Mouse (Mus musculus): ENCODE data around the gene Rsrc2.
"Not testable (repeated sequence)": the region's sequence is repeated elsewhere in the genome, so short reads cannot be mapped to it uniquely, and the experiment has no call there.

Rsrc2 gene

GRCm38 (mm10) chr5:123749065-123750064, at the start of gene Rsrc2, which contains the start of gene Kntc1:
Gene Rsrc2 (minus strand): TSS chr5:123749414.
Gene Kntc1 (plus strand): TSS chr5:123749716.
- peak; percentile 99 for DNase-seq (ENCODE audit: low spot score in 2 of 2)

DNA sequence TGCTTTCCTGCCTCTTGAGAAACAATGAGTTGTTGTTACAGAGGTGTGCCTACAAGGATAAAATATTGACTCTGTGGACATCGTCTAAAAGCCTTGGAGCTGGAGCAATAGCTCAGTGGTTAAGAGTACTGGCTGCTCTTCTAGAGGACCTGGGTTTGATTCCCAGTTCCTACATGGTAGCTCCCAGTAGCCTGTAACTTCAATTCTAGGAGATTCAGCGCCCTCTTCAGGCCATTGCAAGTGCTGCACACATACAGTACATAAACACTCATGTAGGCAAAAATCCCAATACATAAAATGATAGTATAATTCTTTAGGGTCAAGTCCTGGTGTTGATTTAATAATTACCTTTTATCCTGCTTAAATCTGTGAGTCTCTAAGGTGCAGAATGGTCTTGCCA, 43.9 kb upstream of the Rsrc2 start:
- DNase-seq (ENCODE audit: low spot score in 2 of 2): no peak

DNA sequence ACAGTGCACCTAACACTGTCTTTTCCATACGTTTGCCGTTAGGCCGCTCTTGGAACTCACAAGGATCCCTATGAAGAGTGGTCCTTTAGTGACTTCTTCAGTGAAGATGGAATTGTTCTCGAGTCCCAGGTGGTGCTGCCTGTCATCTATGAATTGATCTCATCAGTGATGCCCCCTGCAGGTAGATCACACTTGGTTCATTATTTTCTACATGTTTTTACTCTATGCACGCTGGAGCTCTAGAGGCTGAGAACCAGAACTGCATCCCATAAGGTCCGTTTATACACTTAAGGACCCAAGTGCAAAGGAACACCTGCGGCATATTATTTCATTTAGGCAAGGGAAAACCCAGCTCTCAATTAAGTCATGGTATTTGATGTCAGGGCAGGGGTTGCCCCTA, 39.8 kb upstream of the Rsrc2 start:
- no peak for DNase-seq (ENCODE audit: low spot score in 2 of 2)

GRCm38 (mm10) chr5:123781864-123782263, 32.6 kb upstream of the Rsrc2 start:
- DNase-seq (ENCODE audit: low spot score in 2 of 2): no peak

DNA sequence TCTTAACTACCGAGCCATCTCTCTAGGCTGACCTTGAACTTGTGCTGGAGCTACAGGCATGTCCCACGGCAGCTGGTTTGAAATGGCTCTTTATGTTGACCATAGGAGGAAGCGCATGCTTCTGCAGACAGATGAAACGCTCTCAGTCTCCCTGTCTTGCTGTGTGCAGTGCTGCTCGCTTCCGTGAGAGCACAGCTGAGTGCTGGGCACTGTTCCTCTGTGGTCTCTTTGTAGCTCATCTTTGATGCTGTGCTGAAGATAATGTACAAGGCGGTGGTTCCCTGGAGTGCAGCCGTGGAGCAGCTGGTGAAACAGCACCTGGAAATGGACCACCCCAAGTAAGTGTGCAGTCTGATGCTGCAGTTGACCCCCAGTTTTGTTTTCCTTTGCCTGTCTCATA, 31.5 kb upstream of the Rsrc2 start:
- no peak for DNase-seq (ENCODE audit: low spot score in 2 of 2)

GRCm38 (mm10) chr5:123773441-123773840, 24.2 kb upstream of the Rsrc2 start:
- DNase-seq (ENCODE audit: low spot score in 2 of 2): no peak

DNA sequence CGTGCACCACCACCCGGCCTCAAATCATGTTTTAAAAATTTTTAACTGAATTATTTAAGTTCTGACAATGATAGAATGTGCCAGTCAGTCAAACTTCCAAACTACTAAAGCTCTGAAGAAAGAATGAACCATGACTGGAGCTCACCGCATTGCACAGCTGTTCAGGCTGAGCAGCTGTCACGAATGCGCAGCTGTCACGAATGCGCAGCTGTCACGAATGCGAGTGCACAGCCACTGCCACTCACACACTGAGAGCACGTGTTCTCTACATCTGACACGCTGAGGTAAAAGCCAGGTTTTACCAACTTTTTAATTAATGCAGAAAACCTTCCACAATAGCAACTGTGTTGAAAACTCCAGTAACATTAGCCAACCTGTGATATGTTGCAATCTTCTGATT, 17.2 kb upstream of the Rsrc2 start:
- not testable (repeated sequence) for DNase-seq (ENCODE audit: low spot score in 2 of 2)

DNA sequence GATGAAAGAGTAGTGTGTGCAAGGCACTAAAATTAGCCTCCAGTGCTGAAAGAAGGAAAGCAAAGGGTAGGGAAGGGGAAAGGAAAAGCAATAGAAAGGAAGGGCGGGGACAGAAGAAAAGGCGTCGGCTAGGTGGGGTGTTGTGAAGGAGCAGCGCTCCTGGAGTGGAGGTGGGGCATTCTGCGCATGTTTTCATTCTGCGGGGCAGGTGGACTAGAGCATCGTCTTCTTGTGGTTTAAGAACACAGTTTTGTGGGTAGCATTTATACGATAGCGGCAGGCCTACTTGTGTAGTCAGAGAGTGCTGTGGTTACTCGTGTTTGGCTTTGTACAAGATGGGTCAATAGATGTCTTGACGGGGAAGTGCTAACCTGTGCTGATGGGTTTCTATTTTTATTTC, 16.3 kb upstream of the Rsrc2 start:
- DNase-seq (ENCODE audit: low spot score in 2 of 2): no peak

DNA sequence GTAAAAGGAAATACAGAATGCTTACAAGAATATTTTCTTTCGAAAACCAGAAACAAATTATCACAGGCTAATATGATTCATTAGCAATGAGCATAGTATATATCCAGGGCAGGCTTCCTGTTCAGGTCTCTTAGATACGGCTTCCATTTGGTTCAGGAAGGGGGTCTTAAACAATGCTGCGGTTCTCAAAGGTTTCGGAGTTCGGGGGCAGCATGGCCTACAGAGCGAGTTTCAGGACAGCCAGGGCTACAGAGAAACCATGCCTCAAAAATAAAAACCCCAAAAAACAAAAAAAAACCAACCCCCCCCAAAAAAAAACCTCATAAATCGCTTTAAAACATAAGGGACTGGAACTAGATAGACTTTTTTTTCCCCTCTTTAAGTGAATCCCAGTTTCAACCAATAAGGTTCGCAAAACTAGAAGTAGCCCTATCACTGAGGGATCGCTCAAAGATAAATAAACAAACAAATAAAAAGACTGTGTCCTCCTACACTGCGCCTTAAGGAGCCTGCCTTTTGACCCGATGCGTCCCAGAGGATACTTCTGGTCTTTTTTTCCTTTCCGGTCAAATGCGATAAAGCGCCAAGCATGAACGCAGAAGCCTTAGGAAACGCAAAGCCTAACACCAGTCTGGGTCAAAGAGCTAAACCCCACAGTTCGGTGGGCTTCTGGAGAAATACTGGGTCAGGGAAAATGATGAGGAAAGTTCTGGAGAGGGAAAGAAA, 712 bp downstream of the Rsrc2 start:
- no peak for DNase-seq (ENCODE audit: low spot score in 2 of 2)

- DNase-seq (ENCODE audit: low spot score in 2 of 2): no peak
Measured at GRCm38 (mm10) chr5:123747604-123748003, 1.6 kb downstream of the Rsrc2 start.

DNA sequence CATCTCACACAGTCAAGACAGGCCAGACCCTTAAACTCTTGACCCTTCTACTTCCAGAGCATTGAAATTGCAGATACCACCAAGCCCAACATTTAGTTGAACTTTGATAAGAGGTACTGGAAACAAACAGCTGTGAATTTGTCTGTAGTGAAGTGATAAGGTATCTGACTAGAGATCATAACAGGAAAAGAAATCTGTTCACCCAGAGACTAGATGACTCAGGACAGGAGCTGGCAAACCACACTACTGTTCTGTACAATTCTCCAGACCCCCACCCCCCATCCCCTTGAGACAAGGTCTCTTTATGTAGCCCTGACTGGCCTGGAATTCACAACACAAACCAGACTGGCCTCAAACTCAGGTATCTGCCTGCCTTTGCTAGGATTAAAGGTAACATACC, 3.0 kb downstream of the Rsrc2 start:
- DNase-seq (ENCODE audit: low spot score in 2 of 2): no peak

GRCm38 (mm10) chr5:123744358-123744757, 4.9 kb downstream of the Rsrc2 start:
- DNase-seq (ENCODE audit: low spot score in 2 of 2): no peak

GRCm38 (mm10) chr5:123730981-123731380, 18.2 kb downstream of the Rsrc2 start:
- no peak for DNase-seq (ENCODE audit: low spot score in 2 of 2)

- not testable (repeated sequence) for DNase-seq (ENCODE audit: low spot score in 2 of 2)
Measured at GRCm38 (mm10) chr5:123723816-123724215, 25.4 kb downstream of the Rsrc2 start.

DNA sequence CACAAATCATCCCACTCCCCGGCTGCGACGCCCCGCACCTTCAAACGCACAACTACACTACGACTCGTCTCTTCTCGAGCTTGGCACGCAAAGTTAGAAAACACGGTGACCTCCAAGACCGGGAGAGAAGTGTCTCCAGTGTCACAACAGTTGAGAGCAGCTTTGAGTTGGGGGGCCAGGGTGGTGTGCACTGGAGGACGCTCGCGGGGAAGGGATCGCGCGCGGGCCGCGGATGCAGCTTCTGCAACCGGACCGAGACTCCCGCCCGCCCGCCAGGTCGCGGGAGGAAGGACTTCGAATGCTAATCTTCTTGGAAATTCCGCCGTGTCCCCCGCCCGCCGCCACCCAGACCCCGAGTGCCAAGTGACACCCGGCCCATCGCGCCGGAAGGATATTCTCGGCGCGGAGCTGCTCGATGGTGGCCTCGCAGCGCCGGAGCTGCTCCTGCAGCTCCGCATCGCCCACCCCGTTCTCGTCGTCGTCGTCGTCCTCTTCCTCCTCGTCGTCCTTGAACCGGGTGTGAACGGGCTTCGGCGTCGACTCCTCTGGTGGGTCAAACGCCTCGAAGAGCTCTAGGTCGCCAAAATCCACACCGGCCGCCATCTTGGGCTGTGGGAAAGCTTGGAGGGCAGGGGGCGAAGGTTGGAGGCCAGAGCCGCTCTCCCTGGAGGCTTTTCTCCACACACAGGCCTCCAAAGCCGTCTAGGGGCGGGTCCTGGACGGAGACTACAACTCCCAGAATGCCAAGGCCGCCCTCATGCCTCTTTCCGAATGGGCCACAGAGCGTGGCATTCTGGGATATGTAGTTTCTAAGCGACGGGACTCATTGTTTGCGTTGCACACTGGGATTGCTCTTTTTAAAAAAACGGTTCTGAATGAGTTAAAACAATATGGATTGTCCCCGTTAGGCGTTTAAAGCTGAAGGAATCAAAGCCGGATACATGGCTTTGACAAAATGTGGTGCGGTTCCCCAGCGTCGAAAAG, 28.6 kb downstream of the Rsrc2 start, which contains the start of gene Zcchc8:
Zcchc8 (minus strand) TSS at position 773 of the 984 bp plus-strand sequence.
- DNase-seq (ENCODE audit: low spot score in 2 of 2): peak; percentile 92 to 96

DNA sequence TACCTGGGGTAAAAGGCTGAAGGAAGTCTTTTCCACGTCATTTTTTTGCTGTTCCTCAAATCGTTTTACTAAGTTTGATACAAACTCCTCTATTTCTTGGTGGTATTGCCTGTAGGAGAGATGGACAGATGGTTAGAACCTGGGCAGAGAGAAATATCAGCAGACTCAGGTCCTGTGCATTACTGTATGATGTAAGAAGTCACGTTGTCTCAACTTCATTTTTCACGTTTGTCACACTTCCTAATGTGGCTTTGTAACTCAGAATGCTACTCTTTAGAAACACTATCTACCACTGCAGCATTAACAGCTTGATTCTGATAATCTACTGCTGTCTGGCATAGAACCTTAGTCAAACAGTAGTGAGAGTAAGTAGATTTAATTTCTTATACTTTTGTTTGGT, 34.6 kb downstream of the Rsrc2 start:
- no peak for DNase-seq (ENCODE audit: low spot score in 2 of 2)

DNA sequence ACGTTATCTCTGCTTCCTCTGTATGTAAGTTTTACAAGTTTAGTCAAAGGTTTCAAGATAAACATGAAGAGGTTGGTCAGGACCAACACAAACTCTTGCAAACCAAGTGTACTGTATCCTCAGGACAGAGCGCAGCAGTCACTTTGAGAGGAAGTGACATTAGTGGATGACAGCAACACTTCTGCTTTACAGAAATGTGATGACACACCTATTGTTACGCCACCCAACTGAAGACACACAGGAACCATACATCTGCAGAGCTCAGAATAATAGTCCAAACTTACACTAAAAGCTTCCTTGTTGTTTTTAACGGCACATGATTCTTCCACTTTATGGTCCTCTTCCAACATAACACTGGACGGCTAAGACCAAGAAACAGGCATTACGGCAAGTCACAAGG, 35.4 kb downstream of the Rsrc2 start:
- no peak for DNase-seq (ENCODE audit: low spot score in 2 of 2)

DNA sequence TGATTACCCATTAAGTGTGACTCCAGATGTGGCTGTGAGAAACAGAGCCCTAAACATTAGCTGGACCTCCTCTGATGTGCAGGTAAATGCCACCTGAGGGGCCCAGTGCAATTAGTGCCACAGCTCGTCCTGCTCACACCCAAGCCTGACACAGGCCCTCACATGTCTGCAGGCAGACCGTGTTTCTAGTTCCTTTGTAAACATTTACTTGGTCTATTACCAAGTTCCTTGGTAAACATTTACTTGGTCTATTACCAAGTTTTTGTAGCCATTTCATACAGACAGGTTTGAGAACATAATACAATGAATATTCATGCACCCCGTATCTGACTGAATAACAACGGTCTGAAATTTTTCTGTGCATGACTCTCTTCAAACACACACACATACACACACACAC, 39.6 kb downstream of the Rsrc2 start:
- peak in 1 of 2 experiments; percentile 36 for DNase-seq (ENCODE audit: low spot score in 2 of 2)

GRCm38 (mm10) chr5:123708598-123708997, 40.6 kb downstream of the Rsrc2 start:
- no peak for DNase-seq (ENCODE audit: low spot score in 2 of 2)

DNA sequence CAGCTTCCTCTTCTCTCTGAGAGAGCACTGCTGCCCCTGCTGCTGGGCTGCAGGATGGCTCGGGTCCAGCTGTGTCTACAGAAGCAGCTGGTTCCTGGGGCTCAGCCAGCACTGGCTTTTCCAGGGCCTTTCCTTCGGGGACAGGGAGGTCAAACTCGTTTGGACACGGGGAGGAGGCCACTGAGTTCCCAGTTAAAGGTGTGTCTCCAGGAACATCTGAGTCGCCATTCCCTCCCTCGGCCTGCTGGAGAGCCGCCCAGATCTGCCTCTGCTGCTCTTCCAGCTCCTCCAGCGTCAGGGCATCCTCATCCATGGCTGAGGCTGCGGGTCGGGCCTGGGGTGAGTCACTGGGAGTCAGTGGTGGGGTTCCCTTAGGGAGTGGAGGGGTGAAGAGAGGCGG, 48.6 kb downstream of the Rsrc2 start:
- peak in 1 of 2 experiments; percentile 66 for DNase-seq (ENCODE audit: low spot score in 2 of 2)

GRCm38 (mm10) chr5:123699198-123699597, 50.0 kb downstream of the Rsrc2 start:
- DNase-seq (ENCODE audit: low spot score in 2 of 2): peak; percentile 70 to 77
